Mouse (Mus musculus) spleen, adult 18-20 months (tissue): ENCODE measurements around the gene Iba57.

Experiments used
- DNase-seq, 2 experiments: peaks; one replicate each; pipeline ENCODE4 v3.0.0; 2022; ENCODE audit warnings: mixed read lengths in 2 of 2

Iba57 gene

GRCm38 (mm10) chr11:59174189-59174838 lies 10.8 kb upstream of the Iba57 start:
- no peak for DNase-seq

DNA sequence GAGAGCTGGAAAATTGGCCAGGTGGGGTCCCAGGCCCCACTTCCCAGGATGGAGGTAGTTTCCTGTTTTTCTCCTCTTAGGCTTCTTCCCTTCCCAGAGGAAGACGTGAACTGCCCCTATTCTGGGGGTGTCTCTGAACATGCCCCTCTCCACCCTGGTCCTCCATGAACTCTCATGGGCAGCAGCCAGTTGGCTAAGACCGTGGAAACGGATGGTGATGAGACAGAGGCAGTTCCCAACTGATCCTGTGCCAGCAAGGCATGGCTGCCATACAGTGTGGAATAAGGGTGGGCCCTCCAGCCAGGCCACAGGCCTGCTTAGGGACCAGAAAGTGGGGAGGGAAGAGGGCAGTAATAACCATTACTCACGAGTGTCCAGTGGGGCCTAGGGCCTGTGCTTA lies 7.0 kb upstream of the Iba57 start:
- DNase-seq: no peak

- no peak for DNase-seq
These were observed 6.3 kb upstream of the Iba57 start for GRCm38 (mm10) chr11:59169807-59170206.

- no peak for DNase-seq
These were observed 2.2 kb upstream of the Iba57 start for GRCm38 (mm10) chr11:59165616-59166241.

GRCm38 (mm10) chr11:59164384-59164783 lies 845 bp upstream of the Iba57 start:
- DNase-seq: no peak

GRCm38 (mm10) chr11:59162443-59163254 lies 890 bp downstream of the Iba57 start:
- DNase-seq: no peak

DNA sequence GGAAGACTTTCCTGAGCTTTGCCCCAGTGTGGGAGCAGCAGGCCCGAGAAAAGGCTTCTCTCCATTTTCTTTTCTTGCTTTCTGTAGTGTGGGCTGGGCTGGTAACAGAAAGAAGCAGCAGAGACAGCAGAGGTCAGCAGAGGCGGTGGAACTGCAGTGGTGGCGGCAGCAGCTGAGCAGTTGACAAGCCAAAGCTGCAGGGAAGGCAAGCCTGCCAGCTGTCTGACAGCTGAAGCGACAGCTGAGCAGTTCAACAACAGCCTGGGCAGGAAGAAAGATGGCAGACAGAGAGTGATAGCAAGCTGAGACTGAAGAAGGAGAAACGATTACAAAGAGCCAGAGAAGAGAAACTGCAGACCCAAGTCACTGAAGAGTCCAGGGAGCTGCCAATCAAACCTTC lies 2.1 kb downstream of the Iba57 start:
- DNase-seq: no peak

GRCm38 (mm10) chr11:59159558-59159957 lies 4.0 kb downstream of the Iba57 start:
- DNase-seq: no peak

GRCm38 (mm10) chr11:59159099-59159498 lies 4.4 kb downstream of the Iba57 start:
- no peak for DNase-seq

DNA sequence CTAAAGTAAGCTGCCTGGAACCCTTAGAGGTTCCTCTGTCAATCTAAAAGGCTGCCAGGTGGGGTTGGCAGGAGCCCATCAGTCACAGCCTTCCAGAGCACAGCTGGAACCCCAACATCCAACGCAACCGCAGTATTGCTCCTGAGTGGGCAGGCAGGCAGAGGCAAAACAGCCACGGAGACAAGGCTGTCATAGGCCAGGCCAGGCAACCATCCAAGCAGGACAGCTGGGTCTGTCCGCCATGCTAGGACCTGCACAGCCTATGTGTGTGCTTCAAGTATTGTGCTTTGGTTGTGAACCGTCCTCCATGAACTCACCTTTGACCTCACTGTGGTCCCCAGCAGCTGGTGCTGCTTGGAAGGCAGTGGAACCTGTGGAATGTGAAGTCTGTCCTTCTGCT lies 7.6 kb downstream of the Iba57 start:
- no peak for DNase-seq

- DNase-seq: no peak
These were observed 9.3 kb downstream of the Iba57 start for GRCm38 (mm10) chr11:59154220-59154619.

DNA sequence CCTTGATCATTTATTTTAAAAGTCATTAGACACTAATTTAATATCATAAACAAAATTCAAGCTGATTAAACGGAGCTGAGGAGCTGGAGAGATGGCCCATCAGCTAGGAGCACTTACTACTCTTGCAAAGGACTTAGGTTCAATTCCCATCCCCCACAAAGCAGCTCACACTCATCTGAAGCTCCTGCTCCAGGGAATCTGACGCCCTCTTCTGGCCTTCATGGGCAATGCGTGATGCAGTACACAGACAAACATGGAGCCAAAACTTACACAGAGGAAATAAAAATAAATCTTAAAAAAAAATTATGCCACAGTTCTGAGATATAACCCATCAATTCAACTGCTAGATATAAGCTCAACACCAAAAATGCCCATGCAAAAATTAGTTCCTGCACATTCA lies 11.8 kb downstream of the Iba57 start:
- DNase-seq: no peak

DNA sequence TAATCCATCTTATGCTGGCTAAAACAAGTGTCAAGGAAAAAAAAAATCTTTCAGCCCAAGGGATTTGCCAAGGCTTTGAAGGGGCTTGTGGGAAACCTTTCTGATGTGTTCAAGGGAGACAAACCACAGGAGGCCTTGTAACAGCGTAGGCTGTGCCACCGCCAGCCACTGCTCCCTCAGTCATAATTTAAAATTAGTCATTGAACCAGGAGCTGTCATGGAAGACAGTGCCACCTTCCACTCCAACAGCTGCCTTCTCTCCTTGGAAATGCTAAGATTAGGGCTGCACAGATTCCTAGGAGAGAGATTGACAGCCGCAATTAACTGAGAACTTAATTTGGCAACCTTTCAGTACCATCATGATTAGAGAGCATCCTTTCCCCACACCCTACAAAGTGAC lies 14.2 kb downstream of the Iba57 start:
- DNase-seq: no peak

DNA sequence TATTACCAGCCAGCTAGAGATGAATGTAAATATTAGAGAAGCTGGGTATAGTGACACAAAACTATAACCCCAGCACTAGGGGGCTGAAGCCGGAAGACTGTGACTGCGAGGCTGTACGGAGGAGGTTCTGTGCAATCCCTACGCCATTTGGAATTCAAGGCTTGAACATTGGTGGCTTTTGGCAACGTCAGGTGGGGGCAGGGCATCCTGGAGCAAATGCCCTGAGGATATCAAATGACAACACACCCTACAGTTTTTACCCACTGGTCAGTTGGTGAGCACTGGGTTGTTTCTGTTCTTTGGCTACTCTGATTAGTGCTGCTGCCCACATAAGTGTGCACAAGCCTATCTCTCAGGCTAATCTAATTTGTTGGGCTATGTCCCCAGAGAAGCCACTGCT lies 20.6 kb downstream of the Iba57 start:
- no peak for DNase-seq

GRCm38 (mm10) chr11:59141772-59142370 lies 21.7 kb downstream of the Iba57 start:
- no peak for DNase-seq

- DNase-seq: no peak
These were observed 24.7 kb downstream of the Iba57 start for GRCm38 (mm10) chr11:59138537-59139486.

- no peak for DNase-seq
These were observed 26.4 kb downstream of the Iba57 start for GRCm38 (mm10) chr11:59136994-59137706.

DNA sequence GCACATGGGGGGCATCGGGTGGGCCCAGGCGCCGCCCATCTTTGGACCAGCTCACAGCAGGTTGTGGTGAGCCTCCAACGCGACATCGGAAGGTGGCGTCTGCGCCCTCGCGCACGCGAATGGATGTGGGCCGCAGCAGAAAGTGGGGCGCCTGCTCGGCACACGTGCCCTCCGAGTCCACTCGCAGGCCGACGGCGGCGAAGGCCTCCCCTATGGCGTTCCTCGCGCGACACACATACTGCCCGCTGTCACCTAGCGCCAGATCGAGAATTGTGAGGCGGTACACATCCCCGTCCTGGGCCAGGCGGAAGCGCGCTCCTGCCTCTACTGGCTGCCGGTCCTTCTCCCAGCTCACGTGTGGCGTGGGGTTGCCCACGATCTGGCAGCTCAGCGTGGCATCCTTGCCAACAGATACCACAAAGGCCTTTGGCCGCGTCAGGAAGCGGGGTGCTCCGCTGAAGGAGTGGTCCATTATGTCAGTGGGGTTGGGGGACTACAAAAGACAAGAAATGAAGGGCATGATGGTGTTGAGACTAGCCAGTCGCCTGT lies 27.6 kb downstream of the Iba57 start, which contains the start of gene Obscn:
Gene Obscn (minus strand): TSS at position 499 of the 549 bp plus-strand sequence.
- DNase-seq: no peak

DNA sequence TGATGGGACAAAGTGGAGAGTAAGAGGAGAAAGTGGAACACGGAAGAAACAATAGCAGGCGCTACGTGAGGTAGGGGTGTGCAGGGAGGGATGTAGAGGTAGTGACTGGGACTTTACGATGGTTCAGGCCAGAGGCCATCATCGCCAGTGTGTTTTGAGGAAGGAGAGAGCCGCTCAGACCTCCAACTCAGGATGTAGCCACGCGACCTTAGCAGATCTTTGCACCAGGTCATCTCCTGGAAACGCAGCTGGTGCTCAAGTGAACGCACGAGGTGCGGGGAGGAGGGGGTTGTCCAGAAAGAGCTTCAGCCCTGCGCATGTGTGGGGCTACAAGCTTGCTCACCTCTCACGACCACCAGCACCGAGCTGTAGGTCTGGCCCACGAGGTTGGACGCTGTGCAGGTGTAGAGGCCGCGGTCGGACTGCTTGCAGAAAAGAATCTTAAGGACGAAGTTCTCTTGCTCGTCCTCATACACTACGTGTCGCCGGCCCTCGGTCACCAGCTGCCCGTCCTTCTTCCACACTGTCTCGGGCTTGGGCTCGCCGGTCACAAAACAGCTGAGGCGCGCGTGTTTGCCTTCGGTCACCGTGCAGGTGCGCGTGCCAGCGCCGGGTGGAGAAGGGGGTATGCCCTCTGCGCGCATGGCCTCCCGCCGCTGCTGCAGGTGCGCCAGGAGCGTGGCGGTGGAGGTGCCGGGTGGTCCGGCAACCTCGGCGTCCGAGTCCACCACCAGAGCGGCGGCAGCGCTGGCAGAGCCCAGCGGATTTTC lies 28.3 kb downstream of the Iba57 start:
- DNase-seq: no peak

GRCm38 (mm10) chr11:59134373-59134997 lies 29.1 kb downstream of the Iba57 start:
- no peak for DNase-seq
